Mouse (Mus musculus) mouse trophoblast stem cell (cell line): ENCODE results near the gene Nrg3.
"Not testable (repeated sequence)": the region's sequence is repeated elsewhere in the genome, so short reads cannot be mapped to it uniquely, and the experiment has no call there.

ENCODE experiments used
- in situ Hi-C, 2 experiments: fragments of 300-500 bp; cut with MseI, MboI; formaldehyde crosslinking; loops; 2 replicates in 1 of 2; 3 replicates in 1 of 2; pipeline ENCODE4 v1.15.1; 2025

The Nrg3 gene

DNA sequence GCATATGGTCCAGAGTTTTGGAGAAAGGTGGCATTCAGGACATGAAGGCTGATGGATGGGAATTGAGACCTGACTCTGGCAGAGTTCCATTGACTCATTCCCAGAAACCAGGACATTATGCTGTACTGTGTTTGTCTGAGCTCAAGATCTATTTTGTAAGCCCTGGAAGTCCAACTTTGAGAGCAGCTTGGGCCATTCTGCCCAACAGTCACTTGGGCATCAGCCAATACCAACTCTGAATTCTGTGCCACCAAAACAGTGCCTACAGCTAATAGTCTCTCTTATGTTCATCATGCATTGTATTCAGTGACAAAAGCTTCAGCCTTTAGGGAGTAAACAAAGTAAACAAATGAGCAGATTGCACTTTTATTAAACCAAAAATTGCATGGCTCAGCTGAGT, 843.2 kb downstream of the Nrg3 start:
- in situ Hi-C loops = no loop called here

DNA sequence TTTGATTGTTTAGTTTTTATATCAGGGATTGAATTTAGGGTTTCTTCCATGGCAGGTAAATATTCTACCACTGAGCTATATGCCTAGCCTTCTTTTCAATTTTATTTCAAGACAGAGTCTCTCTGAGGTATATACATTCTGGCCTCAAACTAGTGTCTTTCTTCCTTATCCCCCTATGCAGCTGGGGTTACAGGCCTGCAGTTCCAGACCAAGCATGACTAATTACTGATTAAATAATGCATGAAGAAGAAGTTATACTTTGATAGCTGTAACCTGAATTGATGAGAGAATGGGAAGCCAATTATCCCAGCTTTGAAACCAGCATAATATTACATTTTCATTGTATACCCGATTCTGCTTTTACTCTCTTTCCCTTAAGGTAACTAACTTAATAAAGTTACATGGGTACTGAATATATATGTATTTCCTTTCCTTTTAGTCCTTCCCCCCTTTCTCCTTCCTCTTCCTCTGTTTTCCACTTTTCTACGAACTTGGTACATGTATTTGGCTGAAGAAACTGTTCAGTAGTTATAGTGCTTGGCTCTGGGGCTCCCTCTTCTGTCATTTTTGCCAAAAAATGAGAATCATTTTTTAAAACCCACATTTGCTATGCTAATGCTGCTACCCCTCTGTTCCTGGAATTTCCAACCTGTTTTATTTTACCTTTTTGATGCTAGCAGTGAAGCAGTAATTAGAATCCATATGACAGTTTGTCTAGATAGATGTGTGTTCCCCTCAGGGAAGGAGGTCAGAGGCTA, 843.8 kb downstream of the Nrg3 start:
- in situ Hi-C loops = no loop called here

GRCm38 (mm10) chr14:38616969-38617368, 855.9 kb downstream of the Nrg3 start:
- in situ Hi-C loops = no loop called here

- in situ Hi-C loops = no loop called here
Observed at GRCm38 (mm10) chr14:38597735-38598134, 875.2 kb downstream of the Nrg3 start.

- in situ Hi-C loops = no loop called here
Observed at GRCm38 (mm10) chr14:38594297-38594696, 878.6 kb downstream of the Nrg3 start.

DNA sequence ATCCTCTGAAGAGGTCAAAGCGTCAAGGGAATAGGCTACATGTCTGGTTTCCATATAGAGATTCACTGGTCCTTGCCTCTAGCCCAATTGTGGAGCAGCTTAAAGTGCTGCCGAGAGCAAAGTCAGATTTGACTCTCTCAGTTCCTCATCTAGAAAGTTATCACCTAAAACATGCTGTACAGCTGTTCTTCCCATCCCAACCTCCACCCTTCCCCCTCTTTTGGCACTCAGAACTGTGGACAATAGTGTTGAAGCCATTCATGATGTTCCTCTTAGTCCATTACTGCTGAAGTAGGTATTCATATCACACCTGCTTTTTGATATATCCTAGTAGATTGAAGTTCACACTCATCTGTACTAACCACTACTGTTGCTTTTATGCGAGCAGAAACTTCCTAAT, 896.1 kb downstream of the Nrg3 start:
- in situ Hi-C loops = no loop called here

GRCm38 (mm10) chr14:38568184-38568583, 904.7 kb downstream of the Nrg3 start:
- in situ Hi-C loops = no loop called here

DNA sequence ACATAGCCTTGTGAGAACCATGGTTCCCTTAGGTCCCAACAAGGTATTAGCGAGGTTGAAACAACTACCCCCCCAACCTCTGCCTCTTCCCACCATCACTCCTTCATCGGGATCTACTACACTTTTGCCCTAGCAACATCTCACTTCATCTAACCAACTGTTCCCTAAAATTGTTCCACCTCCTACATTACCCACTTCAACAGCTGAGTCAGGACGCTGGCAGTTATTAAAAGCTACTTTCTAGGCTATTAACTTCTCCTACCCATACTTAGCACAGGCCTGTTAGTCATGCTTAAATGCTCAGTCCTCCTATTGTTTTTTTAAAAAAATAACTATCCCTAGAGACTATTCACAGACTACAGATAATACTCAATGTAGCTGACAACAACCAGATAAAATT, 906.7 kb downstream of the Nrg3 start:
- in situ Hi-C loops = no loop called here

DNA sequence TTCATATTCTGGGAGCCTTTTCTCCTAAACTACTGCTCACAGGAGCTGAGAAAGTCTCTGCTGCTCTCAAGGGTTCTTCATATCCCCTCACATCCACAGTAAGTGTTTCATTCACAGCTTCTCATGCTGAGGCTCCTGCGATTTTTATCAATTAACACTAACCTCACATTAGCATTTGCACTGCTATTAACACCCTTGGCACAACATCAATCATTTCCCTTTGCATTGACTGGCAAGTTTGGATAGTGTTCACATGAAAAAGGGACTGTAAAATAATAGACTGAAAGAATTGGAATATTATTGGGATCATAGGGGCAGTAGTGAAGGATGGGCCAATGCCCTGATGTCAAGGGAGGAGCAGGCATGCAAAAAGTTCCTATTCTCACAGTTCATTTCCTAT, 918.3 kb downstream of the Nrg3 start:
- in situ Hi-C loops = no loop called here

DNA sequence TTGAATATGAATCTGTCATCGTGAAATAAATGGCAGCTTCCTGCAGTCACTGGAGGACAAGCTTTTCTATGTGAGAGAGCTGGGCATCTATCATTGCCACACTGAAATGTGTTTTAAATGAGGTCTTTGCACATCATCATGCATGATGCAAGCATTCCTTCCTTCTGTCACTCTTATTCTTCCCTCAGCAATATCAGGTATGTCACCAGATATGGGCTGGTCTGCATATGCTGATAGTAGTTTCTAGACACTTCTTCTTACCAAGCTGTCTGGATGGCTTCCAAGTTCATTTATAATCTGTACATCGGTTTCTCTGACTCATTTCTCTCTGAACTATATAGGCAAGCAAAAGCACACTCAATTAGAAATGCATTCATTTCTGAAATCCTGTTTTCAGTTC, 925.6 kb downstream of the Nrg3 start:
- in situ Hi-C loops = no loop called here

DNA sequence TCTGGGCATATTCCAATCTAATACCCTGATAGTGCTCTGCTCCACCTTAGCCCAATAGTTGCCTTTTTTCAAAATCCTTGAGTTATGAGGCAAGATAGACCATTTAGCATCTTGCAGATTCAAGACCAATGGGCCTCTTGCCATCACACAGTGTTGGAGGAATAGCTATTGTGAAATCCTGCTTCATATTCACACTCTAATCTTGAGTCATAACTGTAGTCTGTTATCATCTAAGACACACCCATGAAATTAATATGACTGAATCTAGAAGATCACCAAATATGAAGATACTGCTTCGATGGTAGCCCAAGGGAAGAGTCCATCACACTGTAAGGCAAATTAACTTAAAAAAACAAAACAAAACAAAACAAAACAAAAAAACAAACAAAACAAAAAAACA, 937.7 kb downstream of the Nrg3 start:
- in situ Hi-C loops = no loop called here

DNA sequence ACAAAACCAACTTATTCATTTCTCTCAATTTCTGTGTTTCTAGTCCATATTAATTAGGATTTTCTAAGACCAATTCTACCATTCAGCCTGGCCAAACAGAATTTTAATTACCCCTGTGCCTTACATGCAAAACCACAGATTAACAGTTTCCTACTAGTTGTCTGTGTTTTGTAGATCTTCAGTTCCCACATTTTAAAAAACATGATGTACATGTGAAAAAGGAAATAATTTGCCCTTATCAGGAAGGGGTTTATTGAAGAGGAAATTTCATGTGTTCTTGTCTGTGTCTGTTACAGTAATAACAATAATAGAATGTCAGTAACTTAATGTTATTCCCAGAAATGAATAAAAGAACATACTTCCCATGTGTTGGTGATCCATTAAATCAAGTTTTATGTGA, 939.4 kb downstream of the Nrg3 start:
- in situ Hi-C loops = no loop called here

GRCm38 (mm10) chr14:38516232-38516631, 956.7 kb downstream of the Nrg3 start:
- in situ Hi-C loops = no loop called here

DNA sequence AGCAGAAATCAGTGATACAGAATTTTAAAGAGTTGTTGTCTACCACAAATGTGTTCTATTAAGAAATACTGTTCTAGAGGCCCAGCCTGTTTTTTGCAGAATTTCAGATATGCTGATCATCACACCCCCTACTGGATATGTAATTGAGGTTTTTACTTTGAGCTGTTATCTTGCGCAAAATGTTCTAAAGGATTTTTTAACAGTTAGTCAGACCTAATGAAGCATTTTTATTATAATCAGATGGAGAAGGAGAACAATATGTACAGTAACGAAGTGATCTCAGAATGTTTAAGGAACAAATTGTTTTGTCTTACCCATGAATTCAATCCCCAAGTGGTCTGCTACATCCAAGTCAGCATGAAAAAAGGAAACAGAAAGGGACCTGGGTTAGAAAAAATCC, 963.9 kb downstream of the Nrg3 start:
- in situ Hi-C loops = no loop called here

DNA sequence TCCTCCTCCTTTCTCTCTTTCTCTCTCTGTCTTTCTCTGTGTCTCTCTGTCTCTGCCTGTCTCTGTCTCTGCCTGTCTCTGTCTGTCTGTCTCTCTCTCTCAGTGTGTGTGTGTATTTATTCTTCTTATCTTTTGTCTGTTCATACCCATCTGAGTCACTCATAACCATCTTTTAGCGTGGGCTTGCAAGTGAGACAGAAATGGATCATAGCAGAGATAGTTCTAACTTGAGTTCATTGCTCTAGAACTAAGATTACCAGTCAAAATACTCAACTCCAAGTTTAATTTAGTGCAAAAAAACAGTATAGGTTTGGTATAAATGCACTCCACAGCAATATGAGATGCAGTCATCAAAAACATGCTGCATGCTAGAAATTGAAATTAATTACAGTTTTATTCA, 977.9 kb downstream of the Nrg3 start:
- in situ Hi-C loops = no loop called here

GRCm38 (mm10) chr14:38447086-38447485, 1025.8 kb downstream of the Nrg3 start:
- in situ Hi-C loops = no loop called here

- in situ Hi-C loops = no loop called here
Observed at GRCm38 (mm10) chr14:38444788-38445187, 1028.1 kb downstream of the Nrg3 start.

- in situ Hi-C loops = no loop called here
Observed at GRCm38 (mm10) chr14:38433793-38434589, 1038.9 kb downstream of the Nrg3 start.

DNA sequence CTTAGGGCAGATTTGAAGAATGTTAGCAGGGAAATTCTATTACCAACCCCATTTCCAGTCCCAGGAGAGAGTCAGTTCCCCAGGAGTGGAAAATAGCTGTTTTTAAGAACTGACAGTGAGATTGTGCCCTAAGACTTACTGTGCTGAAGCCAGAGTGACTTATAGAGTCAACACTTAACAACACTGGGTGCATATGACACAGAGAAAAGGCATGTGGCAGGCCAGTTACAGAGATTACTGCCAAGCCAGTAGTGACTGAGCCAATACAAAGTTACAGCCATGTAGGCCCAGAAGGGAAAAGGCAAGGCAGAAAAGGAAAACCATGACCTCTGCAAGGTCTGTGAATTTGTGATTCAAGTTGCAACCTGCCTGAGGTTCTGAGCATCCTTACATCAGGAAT, 1098.2 kb downstream of the Nrg3 start:
- in situ Hi-C loops = no loop called here

- in situ Hi-C loops = no loop called here
Observed at GRCm38 (mm10) chr14:38340967-38341366, 1131.9 kb downstream of the Nrg3 start.

DNA sequence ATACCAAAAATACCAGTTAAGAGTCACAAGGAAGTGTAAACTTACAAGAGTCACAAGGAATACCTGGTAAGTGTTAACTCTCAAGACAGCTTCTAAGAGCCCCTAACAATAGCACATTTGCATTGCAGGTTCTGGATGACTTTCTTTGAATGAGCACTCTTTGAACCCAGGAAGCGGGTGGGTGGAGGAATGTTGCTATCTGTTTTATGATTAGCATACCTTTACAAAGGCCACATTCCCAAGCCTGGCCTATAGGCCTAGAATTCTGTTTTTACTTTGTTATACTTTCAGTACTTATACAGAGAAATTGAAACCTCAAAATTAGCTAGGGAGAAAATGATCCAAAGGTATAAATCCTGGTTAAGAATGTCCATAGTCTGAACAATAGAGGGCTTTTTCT, 1150.0 kb downstream of the Nrg3 start:
- in situ Hi-C loops = not testable (repeated sequence)

DNA sequence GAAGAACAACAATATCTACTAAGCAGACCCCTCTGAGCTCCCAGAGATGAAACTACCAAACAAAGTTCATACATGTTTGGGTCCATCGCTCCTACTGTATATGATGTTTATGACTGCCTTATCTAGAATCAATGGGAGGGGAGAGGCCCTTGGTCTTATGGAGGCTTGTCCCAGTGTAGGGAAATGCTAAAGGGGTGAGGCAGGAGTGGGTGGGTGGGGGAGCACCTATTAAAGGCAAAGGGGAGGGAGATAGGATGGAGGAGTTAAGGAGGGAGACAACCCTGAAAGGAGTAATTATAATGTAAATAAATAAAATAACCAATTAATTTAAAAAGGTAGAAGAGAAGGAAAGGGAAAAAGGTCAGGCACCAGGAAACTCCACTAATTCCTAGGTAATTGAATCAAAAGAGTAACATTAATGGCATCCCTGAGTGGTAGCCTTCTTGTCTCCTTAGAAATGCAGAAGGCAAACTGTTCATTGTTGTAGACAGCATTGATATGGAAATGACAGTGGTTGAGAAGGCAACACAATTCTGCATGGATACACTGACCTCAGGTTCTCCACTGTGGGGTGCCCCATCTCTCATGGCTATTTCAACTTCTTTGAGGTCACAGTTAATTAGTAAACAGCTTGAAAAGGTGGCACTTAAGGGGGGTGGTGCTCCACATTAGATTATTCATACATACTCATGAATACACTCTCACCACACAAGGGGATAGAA, 1152.1 kb downstream of the Nrg3 start:
- in situ Hi-C loops = no loop called here
